Mouse (Mus musculus): Measurements from ENCODE around the gene Tead4.
"Not testable (repeated sequence)": the region's sequence is repeated elsewhere in the genome, so short reads cannot be mapped to it uniquely, and the experiment has no call there.

Gene Tead4

GRCm38 (mm10) chr6:128234206-128234605 lies 66.4 kb downstream of the Tead4 start:
- DNase-seq: peak; percentile 44 to 58

- DNase-seq: no peak
Measured at GRCm38 (mm10) chr6:128232216-128232615, 68.4 kb downstream of the Tead4 start.

- DNase-seq: no peak
Measured at GRCm38 (mm10) chr6:128231741-128232140, 68.9 kb downstream of the Tead4 start.

- peak; percentile 61 to 74 for DNase-seq
Measured at GRCm38 (mm10) chr6:128227438-128228017, 73.1 kb downstream of the Tead4 start.

- DNase-seq: no peak
Measured at GRCm38 (mm10) chr6:128226941-128227340, 73.7 kb downstream of the Tead4 start.

- no peak for DNase-seq
Measured at GRCm38 (mm10) chr6:128225846-128226176, 74.8 kb downstream of the Tead4 start.

GRCm38 (mm10) chr6:128225009-128225845 lies 75.4 kb downstream of the Tead4 start:
- DNase-seq: no peak

GRCm38 (mm10) chr6:128223159-128223558 lies 77.5 kb downstream of the Tead4 start:
- DNase-seq: no peak

GRCm38 (mm10) chr6:128215004-128215403 lies 85.6 kb downstream of the Tead4 start:
- DNase-seq: not testable (repeated sequence)

GRCm38 (mm10) chr6:128209199-128209598 lies 91.4 kb downstream of the Tead4 start:
- not testable (repeated sequence) for DNase-seq

GRCm38 (mm10) chr6:128208491-128209170 lies 92.0 kb downstream of the Tead4 start:
- no peak for DNase-seq

GRCm38 (mm10) chr6:128203557-128203956 lies 97.1 kb downstream of the Tead4 start:
- no peak for DNase-seq

GRCm38 (mm10) chr6:128200847-128201640 lies 99.6 kb downstream of the Tead4 start:
- peak; percentile 91 for DNase-seq

GRCm38 (mm10) chr6:128200116-128200846 lies 100.3 kb downstream of the Tead4 start:
- DNase-seq: peak; percentile 100

- no peak for DNase-seq
Measured at GRCm38 (mm10) chr6:128183521-128183920, 117.1 kb downstream of the Tead4 start.

GRCm38 (mm10) chr6:128181176-128181575 lies 119.4 kb downstream of the Tead4 start:
- no peak for DNase-seq

- DNase-seq: no peak
Measured at GRCm38 (mm10) chr6:128179651-128180050, 121.0 kb downstream of the Tead4 start.

- no peak for DNase-seq
Measured at GRCm38 (mm10) chr6:128179247-128179646, 121.4 kb downstream of the Tead4 start.

GRCm38 (mm10) chr6:128178681-128179080 lies 121.9 kb downstream of the Tead4 start:
- DNase-seq: no peak

Measured in kidney, postnatal 4 days (tissue).